Mouse (Mus musculus): ENCODE data around the gene Sgcd.

- no peak for TF ChIP-seq CTCF (IDR thresholded peaks at IDR 0.05; ENCODE audit: control insufficient read depth, insufficient read depth, low read length)
- no peak for TF ChIP-seq POLR2A (IDR thresholded peaks at IDR 0.05; ENCODE audit: borderline replicate concordance, control insufficient read depth, low read depth, low read length)
These were observed 611.9 kb downstream of the Sgcd start for GRCm38 (mm10) chr11:47376915-47377314.
